Mouse (Mus musculus) lung, adult 10 weeks (tissue): ENCODE data around the gene Tyw1. TPM values are rescaled to one million over a fixed set of nuclear protein-coding genes. Genes with fewer than 3 reads are reported as not detected.

Source experiments
- polyA plus RNA-seq: library from polyadenylated mRNA; stranded (reverse); fragments of 350-450 nt; fragmentation: Illumina TruSeq; extraction: RNeasy Lipid Tissue Mini Kit (QIAGEN cat#74804); gene quantifications from one replicate; pipeline ENCODE4 v1.2.3, GENCODE M21; 2014; ENCODE audit warnings: low read depth, low replicate concordance; ENCODE audit not compliant: insufficient read depth

Tyw1 gene
- 7.1 TPM for polyA plus RNA-seq

DNA sequence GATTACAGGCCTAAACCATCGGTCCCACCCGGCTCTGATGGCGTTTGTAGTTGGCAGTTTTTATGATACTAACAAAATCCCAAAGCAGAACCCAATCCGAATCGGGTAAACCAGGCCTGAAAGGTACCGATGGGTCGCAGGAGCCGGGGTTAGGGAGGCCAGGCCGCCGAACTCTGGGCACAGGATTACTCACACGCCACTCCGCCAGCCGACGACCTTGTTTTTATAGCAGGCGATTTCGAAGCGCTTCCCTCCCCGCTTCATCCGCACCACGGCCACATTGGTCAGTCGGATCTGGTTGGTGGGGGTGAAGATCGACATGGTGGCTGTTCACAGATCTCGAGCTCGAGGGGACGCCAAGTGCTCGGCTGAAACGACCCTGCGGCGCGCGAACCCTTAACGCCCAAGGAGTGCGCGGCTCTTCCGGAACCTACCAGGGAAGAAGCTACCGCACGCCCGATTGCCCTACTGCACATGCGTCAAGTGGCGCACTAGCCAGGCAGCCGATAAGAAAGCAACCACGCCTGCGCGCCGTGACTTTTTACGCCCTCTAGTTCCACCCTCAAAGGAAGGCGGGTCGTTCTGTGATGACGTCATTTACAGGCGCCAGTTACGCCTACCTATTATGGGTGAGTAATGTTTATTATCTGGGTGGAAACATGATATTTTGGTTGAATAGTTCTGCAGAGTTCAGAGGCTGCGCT, at the start of gene Tyw1, which contains the start of gene Sbds:
Gene Tyw1, plus strand, starts transcription at position 603 of the 704 bp plus-strand sequence.
Gene Sbds, minus strand, starts transcription at position 514 of the 704 bp plus-strand sequence.

DNA sequence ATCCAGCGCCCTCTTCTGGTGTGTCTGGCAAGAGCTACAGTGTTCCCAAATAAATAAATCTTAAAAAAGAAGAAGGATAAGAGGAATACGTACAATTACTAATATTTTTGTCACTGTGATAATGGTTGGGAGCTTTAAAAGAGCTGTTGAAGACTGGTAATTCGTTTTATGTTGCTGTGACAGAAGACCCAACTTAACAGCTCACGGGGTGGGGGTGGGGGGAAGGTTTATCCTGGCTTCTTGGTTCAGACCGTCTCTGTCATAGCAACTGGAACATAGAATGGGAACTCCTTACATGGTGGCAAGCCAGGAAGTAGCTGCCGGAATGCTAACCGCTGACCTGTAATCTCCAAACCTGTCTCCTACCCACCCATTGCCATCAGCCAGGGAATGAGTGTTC, 38.6 kb upstream of the Tyw1 start, which contains the start of gene Tmem248:
Gene Tmem248, plus strand, starts transcription at position 301 of the 400 bp plus-strand sequence.

GRCm38 (mm10) chr5:130369237-130369636, 113.8 kb downstream of the Tyw1 start, which contains the start of gene Caln1:
Caln1 (plus strand) TSS chr5:130369455.

DNA sequence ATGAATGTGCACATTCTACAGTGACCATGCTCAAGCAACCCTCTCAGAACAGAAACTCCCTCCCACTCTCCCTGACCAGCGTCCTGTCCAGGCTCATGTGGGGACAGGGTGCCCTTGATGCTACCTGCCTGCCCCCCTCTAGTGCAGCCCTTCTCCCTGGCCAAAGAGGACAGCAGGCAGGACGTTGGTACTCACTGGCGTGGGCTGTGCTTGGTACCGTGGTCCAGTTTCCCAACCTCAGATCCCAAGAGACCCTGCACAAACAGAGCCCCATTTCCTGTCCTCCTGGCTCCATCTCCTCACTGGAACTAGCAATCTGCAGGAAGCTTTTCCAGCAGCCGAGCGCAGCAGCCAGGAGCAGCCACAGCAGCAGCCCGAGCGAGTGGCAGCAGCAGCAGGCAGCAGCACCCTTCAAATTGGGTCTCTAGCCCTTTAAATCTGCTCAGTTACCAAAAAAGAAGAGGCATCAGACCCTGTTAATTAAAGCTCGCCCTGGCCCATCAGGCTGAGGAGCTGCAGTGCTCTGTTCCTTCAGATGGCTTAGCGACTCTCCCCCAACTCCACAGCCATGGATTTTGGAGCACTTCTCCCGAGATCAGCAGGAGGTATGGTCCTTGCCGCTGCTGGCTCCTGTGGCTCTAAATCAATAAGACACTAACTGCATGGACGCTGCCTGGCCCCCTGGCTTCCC, 128.9 kb downstream of the Tyw1 start, which contains the start of gene A330070K13Rik:
Gene A330070K13Rik, minus strand, starts transcription at position 410 of the 691 bp plus-strand sequence.

Other genes starting within 250 kb of the Tyw1 start
- 23.1 TPM for gene Asl, start 226.4 kb upstream of the Tyw1 start, polyA plus RNA-seq
- gene Crcp, start 226.3 kb upstream of the Tyw1 start, polyA plus RNA-seq, result 22.0 TPM
- 32.2 TPM for gene Tpst1, start 182.3 kb upstream of the Tyw1 start, polyA plus RNA-seq
- 3.9 TPM for gene Kctd7, start 110.8 kb upstream of the Tyw1 start, polyA plus RNA-seq
- 27.9 TPM for gene Rabgef1, start 83.8 kb upstream of the Tyw1 start, polyA plus RNA-seq
- gene Tmem248, start 38.5 kb upstream of the Tyw1 start, polyA plus RNA-seq, result 30.1 TPM
- 112 TPM for gene Sbds, start 89 bp upstream of the Tyw1 start, polyA plus RNA-seq
- gene Caln1, start 113.8 kb downstream of the Tyw1 start, polyA plus RNA-seq, result not detected
- not detected for gene A330070K13Rik, start 129.0 kb downstream of the Tyw1 start, polyA plus RNA-seq